Mouse (Mus musculus): ENCODE results near the gene Wnt1.

The Wnt1 gene

DNA sequence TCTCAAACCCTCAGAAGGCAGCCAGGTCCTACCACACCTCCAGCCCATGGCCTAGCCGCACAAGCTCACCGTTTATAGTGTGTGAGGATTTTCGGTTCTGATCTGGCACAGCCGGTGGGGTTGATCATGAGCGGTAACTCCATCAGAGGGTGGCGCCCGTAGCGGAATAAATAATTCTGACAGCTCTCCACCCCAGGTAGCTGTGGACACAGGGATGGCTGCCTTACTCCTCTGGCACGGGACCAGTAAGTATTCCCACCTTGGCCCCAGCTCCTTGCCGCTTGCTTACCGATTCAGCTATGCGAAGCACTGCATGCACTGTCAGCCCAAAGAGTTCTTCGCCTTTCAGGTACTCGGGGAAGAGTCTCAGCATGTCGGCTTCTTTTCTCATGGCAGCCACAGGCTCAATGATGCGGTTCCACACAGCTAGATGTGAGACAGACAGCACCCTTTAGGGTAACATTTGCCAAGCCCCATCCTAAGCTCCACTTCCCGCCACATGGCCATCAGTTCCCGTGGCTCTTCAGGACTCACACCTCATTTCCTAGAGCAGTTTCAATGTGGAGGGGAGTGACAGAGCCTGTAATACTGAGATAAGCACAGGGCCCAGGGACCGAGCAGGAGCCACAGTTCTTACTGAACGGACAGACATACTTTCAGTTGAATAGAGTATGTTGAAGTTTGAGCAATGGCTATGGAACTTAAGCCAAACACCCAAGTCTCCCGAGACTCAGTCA, 47.5 kb downstream of the Wnt1 start:
- no peak for DNase-seq (ENCODE audit: low spot score in 2 of 2)

DNA sequence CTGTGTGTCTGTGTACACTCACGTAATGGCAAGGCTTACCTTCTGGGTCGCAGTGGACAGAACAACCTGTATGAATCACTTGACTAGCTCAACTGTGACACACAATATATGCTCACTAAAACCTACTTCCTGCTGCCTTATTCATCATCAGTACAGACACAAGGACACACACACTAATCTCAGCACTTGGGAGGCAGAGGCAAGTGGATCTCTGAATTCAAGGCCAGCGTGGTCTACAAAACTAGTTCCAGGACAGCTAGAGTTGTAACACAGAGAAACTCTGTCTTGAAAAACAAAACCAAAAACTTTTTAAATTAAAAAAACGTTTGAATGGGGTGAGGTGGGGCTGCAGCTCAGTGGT, 48.1 kb downstream of the Wnt1 start:
- DNase-seq (ENCODE audit: low spot score in 2 of 2) = no peak

DNA sequence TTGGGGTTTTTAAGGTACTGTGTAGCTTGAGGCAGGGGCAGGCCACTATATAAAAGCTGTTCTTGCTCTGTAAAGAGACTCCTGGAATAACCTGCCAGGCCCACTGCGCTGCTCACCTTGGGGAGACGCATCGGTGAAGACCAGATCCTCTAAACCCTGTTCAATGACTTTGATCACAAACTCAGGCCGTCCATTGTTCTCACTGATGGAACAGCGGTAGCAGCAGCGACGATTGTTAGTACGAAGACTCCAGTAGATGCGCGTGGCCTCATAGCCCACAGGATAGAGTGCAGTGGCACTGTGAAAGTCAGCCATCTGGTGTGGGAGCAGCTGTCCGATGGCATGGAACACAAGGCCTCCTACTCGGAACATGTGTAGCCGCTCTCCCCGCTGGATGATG, 49.5 kb downstream of the Wnt1 start:
- no peak for DNase-seq (ENCODE audit: low spot score in 2 of 2)

DNA sequence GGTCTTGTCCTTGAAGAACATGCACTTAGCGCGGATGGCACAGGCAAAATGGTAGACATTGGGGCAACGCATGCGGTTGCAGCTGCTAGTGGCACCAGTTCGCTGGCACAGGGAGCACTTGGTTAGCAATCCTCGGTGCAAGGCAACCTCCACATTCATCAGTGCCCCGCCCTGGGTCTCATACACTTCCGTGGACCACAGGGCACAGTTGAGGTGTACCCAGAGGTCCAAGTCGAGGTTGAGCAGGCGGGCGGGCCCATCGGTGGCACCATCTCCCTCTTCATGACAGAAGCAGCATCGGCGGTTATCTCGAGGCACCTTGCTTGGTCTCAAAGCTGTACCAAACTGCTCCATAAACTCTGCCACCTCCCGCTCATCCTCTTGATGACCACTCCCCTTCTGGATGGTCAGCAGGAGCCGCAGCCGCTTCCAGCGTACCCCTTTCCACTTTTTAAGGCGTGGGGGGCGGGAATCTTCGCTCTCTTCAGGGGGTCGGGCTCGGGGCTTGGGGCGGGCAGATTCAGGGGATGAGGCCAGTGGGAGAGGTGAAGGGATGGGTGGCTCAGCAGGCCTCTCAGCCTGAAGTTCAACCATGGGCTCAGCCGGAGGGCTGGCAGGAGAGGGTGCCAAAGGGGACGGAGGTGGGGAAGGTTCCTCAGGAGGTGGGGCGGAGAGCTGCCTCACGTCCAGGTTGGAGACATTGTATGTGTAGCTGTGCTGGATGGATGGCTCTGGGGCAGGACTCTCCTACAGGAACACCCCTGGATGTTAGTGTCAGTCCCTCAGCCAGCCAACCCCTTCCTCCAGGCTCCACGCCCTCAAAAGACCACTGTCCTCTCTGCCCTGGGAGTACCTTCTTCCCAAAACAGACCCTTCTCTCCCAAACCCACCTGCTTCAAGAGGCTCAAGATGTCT, 50.3 kb downstream of the Wnt1 start:
- DNase-seq (ENCODE audit: low spot score in 2 of 2) = no peak
